Comparison of ENCODE assay signal across 32 mouse cellular contexts in genomic region chr6:35043127-35043526, GRCm38 (mm10).
"Had no signal": no experiment of that assay in that cellular context is flagged by ENCODE, and none has a peak within 500 bp of the region (broad histone marks: within the 10 kb centered on the region; RNA-seq: fewer than 3 reads in every experiment).

No protein-coding gene starts in this region.

- H3K4me1 ChIP-seq: heart, embryonic 10.5 days; heart, embryonic 15.5 days; hindbrain, embryonic 10.5 days; hindbrain, embryonic 12.5 days; hindbrain, embryonic 13.5 days; hindbrain, embryonic 15.5 days; intestine, embryonic 15.5 days; kidney, embryonic 15.5 days had no signal

- H3K27me3 ChIP-seq: heart, embryonic 12.5 days; heart, embryonic 13.5 days; heart, embryonic 15.5 days; hindbrain, embryonic 12.5 days; hindbrain, embryonic 13.5 days; hindbrain, embryonic 15.5 days; intestine, embryonic 15.5 days; kidney, embryonic 15.5 days had no signal

- H3K4me3 ChIP-seq: heart, embryonic 10.5 days; heart, embryonic 12.5 days; heart, embryonic 13.5 days; heart, embryonic 15.5 days; hindbrain, embryonic 10.5 days; hindbrain, embryonic 12.5 days; hindbrain, embryonic 13.5 days; hindbrain, embryonic 15.5 days; intestine, embryonic 15.5 days; kidney, embryonic 15.5 days; layer of hippocampus, adult 2 months; left cerebral cortex, adult 2 months had no signal

- H3K9me3 ChIP-seq: heart, embryonic 10.5 days; heart, embryonic 12.5 days; heart, embryonic 13.5 days; heart, embryonic 15.5 days; hindbrain, embryonic 10.5 days; hindbrain, embryonic 12.5 days; hindbrain, embryonic 13.5 days; hindbrain, embryonic 15.5 days; intestine, embryonic 15.5 days; kidney, embryonic 15.5 days had no signal

- H3K9ac ChIP-seq: heart, embryonic 12.5 days; heart, embryonic 13.5 days; heart, embryonic 15.5 days; hindbrain, embryonic 12.5 days; hindbrain, embryonic 13.5 days; hindbrain, embryonic 14.5 days; hindbrain, embryonic 15.5 days; intestine, embryonic 15.5 days; kidney, embryonic 15.5 days had no signal

- H3K4me2 ChIP-seq: heart, embryonic 11.5 days; heart, embryonic 12.5 days; heart, embryonic 13.5 days; heart, embryonic 15.5 days; hindbrain, embryonic 12.5 days; hindbrain, embryonic 13.5 days; hindbrain, embryonic 14.5 days; hindbrain, embryonic 15.5 days; intestine, embryonic 15.5 days; kidney, embryonic 15.5 days had no signal

- H3K27ac ChIP-seq: heart, embryonic 10.5 days; heart, embryonic 13.5 days; heart, embryonic 15.5 days; hindbrain, embryonic 10.5 days; hindbrain, embryonic 12.5 days; hindbrain, embryonic 13.5 days; hindbrain, embryonic 14.5 days; hindbrain, embryonic 15.5 days; hindbrain, postnatal 0 days; intestine, embryonic 15.5 days; kidney, embryonic 15.5 days; kidney, postnatal 0 days; layer of hippocampus, adult 2 months; left cerebral cortex, adult 2 months had no signal

- DNase-seq: heart, postnatal 10 days; heart, postnatal 14 days; heart, postnatal 36 days; heart, postnatal 4 days; kidney, adult 11 months; kidney, adult 18-20 months; kidney, adult 2 months; kidney, adult 8-10 months; kidney, adult 9 months; kidney, postnatal 10 days; kidney, postnatal 14 days; kidney, postnatal 25 days; kidney, postnatal 36 days; kidney, postnatal 4 days; layer of hippocampus, adult 9-11 months; layer of hippocampus, postnatal 36 days had no signal

- H3K36me3 ChIP-seq: heart, embryonic 10.5 days; heart, embryonic 12.5 days; heart, embryonic 15.5 days; hindbrain, embryonic 10.5 days; hindbrain, embryonic 12.5 days; hindbrain, embryonic 15.5 days; intestine, embryonic 15.5 days had no signal
